Mouse (Mus musculus) frontal cortex, adult (tissue): ENCODE measurements at regions not wholly inside any gene's neighbourhood (a gene's known extent, or its start where the extent isn't known, plus 50 kb on each side); places are given as distances from the start of the nearest gene placed in this dataset.

Source experiments
- ATAC-seq: cut with Nextera tagmentation; 2 replicates; pipeline ENCODE4 v1.9.2; 2017; ENCODE audit warnings: mild to moderate bottlenecking, moderate library complexity, mixed read lengths; ENCODE audit not compliant: low TSS enrichment

DNA sequence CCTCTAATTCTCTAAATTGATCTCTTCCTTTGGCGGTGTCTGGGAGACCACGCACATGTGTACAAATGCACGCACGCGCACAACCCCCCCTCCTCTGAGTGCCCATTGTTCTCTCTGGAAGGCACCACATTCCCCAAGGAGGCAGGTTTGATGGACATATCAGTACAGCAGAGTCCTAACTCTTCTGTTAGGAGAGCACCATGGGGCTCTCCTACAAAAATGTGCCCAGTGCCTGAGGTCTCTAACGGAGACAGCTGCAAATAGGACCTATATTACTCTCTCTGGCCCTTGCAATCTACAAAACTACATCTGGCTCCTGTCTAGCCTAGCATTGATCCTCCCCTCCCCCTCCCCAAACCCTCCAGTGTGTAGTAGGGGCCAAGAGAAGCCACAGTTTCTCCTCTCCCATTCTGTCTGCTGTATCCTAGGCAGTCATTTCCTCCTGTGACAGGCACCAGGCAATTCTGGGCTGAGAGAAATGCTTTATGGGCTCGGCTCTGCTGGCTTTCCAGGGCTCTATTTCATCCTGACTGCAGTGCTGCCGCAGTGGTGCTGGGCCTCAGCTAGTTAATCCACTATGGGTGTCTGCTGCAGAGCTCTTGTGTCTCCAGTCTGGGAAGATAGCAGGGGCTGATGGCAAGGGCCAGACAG, 340.6 kb downstream of the Rps24 start:
- no peak for ATAC-seq

- ATAC-seq: no peak
These were observed 342.1 kb downstream of the Rps24 start for GRCm38 (mm10) chr14:24829001-24829400.

- peak; percentile 47; the same call in 1 of the 2 replicates for ATAC-seq
These were observed 346.3 kb downstream of the Rps24 start for GRCm38 (mm10) chr14:24833211-24833610.

DNA sequence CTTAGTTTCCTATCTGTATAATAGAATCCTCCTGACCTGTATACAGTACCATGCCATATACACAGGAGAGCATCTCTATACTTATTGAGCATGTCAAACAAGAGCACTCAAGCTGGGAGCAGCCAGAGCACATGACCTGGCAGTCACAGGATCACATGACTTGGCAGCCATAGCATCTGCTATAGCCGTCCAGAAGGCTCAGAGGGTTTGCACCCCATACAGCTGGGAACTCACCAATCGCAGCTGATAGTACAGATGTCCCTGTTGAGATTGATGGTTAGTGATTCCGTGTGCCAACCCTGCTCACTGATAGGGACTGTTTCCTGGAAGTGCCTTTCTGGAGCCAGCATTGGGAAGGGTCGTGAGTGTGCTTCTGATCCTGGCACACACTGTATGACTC, 351.3 kb downstream of the Rps24 start:
- ATAC-seq: no peak

DNA sequence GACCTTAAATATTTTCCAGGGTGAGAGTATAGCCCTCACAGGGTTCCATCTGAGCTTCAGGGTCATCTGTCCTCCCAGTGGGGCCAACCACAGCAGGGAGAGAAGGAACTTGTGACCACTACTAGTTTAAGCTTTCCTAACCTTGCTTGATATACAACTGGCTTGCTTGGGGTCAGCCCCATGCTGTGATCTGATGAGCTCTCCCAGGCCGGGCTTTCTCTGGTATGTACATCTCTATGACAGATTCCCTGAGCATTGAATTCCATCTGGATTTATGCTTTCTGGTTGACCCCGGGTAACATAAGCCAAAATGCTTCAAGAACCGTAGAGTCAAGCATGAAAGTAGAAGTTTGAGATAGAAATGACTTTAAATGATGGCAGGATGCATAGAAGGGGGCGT, 352.1 kb downstream of the Rps24 start:
- ATAC-seq: no peak

DNA sequence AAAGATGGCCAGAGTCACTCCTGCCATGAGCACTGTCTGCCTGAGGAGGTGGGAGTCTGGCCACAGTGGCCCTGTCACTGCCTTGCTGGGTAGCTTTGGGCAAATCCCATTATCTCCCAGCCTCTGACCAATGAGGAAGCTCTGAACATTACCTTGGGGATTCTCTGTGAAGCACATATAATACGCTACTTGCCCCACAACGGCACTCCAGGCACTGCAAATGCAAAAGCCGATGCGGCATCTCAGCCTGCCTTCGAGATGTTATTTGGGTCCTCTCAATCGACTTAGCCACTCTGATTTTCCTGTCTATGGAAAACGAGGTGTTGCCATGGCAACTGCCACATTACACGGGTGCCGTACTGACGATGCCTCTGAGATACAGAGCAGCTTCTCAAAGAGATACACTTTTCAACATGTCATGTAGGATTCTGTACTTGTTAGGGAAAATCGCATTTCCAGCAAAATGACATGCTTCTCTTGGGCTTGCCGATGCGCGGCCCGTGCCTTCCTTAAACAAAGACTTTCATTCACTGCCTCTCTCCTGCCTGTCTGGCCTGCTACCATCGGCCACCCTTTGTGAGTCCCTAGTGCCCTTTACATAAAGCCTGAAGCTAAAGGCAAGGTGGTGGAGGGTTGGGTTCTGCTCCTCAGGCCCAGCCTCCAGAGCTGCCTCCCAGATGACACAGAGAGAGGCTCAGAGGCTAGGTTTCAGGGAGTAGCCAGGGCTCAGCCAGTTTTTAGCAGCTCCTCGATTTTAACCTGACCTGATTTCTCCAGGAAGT, 355.0 kb downstream of the Rps24 start:
- peak; percentile 89 for ATAC-seq

- no peak for ATAC-seq
These were observed 356.7 kb downstream of the Rps24 start for GRCm38 (mm10) chr14:24843626-24844025.

DNA sequence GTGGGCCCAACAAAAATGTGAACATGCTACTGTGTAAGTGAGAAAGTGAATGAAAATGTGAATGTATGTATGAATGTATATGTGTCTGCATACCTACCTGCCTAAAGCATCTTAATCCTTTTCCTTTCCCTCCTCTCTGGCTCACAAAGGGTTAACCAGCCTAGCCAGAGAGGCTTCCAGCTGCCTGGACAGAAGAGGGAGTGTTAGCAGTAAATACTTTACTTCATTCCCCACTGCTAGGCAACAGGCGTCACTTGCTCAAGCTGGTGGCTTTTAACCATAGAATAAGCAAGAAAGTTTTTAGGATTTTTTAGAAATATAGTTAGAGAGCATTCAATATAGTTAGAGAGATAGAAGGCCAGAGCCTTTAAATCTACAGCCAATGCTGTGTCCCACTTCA, 363.6 kb downstream of the Rps24 start:
- ATAC-seq: no peak

DNA sequence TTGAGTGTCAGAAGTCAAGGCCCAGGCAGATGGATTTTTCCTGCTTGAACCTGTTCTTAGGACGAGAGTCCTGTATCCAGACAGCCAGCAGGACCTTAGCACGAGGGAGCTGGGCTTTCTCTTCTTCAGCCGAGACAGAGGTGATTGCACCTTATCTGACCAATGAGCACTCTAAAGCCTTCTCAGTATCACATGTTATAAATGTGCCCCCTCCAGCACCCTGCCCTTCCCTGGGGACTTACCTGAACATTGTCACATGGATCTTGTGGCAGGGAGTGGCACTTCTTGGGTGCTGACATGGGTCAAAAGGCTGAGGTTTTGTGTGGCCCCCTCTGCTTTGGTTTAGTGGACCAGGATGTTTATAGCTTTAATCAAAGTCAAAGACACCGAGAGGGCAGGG, 367.5 kb downstream of the Rps24 start:
- ATAC-seq: no peak

DNA sequence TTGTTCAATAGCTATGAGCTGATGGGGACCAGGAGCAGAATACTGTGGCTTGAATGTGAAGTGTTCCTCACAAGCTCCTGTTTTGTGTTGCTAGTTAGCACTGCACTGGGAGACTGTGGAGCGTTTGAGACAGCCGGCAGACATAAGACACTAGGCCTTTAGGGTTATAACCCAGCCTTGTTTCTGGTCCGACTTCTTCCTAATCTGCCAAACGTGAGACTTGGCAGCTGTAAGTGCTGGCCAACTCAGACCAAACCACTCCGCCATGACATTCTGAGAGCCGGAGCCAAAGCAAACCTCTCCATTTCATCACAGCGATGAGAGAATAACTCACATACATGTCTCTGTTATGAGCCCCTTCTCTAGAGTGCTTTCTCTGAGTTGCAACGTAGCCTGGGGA, 375.2 kb downstream of the Rps24 start:
- no peak for ATAC-seq

- ATAC-seq: no peak
These were observed 375.7 kb downstream of the Rps24 start for GRCm38 (mm10) chr14:24862661-24863060.

DNA sequence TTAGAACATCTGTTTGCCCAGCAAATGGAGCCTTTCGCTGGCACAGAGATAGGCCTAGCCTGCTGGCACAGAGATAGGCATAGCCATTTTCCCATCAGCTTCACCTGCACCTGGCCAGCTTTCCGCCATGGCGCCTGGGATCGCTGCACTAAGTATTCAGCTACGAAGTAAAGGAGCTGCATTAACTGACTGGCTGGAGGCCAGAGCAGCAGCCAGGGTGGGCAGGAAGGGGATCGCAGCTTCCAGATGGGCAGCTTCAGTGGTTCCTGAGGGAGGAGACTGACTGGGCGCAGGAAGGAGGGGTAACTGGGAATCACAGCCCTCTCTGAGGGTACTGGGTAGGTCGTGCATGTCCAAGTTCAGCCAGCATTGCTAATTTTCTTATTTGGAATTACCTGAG, 376.2 kb downstream of the Rps24 start:
- ATAC-seq: no peak

DNA sequence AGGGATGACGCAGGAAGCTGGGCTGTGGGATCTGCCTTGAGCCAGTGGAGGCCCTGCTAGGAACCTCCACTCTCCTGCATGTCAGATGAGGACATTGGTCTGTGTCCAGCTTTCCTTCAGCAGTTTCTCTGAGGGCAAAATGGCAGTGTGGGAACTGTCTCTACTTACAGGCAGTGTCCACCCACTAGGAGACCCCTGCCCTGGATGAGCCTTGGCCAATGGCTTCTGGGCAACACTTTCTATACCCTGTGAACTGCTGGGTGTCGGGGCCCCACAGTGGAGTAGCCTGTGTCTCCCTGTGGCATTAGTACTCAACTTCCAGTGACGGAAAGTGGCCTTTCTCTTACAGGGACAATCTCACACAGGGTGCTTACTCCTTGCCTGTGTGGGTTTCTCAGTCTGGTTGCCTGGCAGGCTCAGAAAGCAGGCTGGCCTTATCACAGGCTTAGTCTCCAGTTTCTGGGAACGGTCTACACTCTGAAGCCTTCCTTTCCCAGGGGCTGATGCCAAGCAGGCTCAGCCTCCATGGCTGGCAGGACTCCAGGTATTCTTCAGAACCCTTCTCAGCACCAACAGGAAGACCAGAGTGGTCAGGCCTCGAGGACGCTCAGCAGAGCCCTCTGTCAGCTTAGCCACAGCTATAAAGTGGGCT, 378.8 kb downstream of the Rps24 start:
- peak; percentile 64 for ATAC-seq

DNA sequence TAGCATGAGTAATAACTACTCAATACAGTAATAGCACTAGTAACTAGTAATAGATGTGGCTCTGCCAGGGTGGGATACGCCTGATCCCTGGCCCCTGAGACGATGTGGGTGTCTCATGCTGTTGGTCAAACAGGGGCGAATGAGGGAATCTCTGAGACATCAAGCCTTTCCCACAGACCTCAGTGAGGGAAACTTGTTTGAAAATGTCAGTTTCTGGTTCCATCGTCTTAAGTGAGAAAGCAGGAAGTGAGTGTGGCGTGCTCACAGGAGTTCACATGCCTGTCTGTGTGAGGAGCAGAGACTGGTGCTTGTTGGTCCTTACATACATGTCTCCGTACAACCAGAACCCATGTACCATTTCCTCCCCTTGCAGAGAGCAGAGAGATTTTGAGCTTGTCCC, 380.9 kb downstream of the Rps24 start:
- no peak for ATAC-seq

DNA sequence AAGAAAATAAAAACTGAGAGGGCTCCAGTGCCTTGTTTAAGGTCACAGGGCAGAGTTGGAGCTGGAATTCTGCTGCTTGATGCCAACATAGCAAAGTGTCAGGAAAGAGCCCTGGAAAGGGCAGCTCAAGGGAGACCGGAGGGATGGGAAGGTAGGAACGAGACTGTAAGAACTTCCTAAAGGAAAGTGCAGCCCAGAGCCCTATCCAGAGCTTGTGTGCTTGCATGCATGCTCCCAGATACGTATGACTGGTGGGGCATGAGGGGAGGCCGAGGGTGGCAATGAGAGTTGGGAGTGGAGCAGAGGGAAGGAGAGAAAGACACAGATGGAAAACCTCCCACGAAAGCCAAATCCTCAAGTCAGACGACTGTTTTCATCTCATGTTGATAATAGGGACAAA, 381.8 kb downstream of the Rps24 start:
- ATAC-seq: no peak

GRCm38 (mm10) chr14:24870246-24870645, 383.3 kb downstream of the Rps24 start:
- ATAC-seq: no peak

DNA sequence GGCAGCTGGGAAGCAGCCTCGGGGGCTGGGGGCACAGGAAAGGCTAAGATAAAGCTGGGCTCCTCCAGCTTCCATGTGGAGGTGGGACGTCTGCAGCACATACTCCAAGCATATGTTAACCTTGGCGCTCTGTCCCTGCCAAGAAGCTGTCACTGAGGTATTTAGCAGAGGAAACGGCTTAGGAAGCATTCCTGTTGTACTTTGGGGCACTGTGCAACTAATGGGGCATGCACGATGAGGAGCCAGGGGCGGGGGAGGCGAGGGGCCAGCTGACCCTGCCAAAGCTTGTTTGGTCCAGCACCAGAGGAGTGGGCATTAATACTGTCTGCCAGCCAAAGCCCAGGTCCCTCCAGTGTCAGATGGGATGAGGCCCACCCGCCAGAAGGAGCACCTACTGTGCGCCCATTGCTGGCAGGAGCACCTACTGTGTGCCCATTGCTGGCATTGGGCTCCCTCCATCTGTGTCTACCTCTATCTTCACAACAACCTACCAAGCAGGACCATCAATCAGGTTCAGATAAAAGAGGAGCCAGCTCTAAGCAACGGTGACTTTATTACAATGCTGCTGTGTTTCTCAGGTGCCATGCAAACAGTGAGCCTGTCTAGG, 384.6 kb downstream of the Rps24 start:
- 0 out of 2 replicates have a peak, but pooled peaks have one; percentile 5 for ATAC-seq

GRCm38 (mm10) chr14:24872931-24873330, 386.0 kb downstream of the Rps24 start:
- no peak for ATAC-seq

DNA sequence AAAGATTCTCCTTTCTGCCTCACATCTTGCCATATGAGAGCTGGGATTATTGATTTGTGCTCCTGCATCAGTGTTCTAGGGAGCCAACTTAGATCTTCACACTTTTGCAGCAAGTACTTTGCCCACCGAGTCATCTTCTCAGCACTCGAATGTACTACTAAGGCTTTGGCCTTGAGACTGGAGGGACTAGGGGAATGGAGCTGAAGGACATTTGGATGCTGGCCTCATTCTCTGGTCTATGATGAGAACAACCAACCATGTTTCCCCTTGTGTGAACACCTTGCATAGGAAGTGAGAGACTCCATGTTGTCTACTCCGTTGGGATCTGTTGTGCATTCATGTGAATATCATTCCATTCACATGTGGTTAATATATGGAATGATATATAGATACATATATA, 386.5 kb downstream of the Rps24 start:
- ATAC-seq: no peak

- no peak for ATAC-seq
These were observed 387.7 kb downstream of the Rps24 start for GRCm38 (mm10) chr14:24874426-24875155.

GRCm38 (mm10) chr14:24875156-24875545, 388.2 kb downstream of the Rps24 start:
- ATAC-seq: no peak

DNA sequence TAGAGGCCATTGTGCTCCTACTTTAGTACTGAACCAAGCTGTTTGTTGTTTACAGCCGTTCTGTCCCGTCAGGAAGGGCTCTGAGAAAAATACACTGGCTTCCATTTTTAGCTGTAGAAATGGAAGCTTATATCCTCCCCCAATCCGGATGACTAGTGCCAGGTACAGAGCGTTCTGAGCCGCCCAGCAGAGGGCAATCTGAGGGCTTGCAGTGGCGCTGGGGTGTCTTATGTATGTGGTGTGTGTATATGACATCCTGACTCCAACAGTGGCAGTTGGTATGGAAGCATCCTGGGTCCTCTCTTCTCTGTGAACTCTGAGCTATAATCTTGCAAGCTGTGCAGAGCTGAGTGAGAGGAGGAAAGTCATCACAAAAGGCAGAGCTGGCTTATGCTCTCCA, 389.0 kb downstream of the Rps24 start:
- ATAC-seq: peak; percentile 48; the same call in 1 of the 2 replicates
